Mouse (Mus musculus): Measurements from ENCODE around the gene Asb11. TPM values are rescaled to one million over a fixed set of nuclear protein-coding genes. Genes with fewer than 3 reads are reported as not detected.

Asb11 gene
- total RNA-seq (2021): 1 to 10 TPM; 1.0 to 2.8 TPM
- long read RNA-seq, experiment 1: 0 reads
- long read RNA-seq, experiment 2, partial matches to known transcripts: 0 of 6 reads
- long read RNA-seq, experiment 2, other reads (novel, unspliced or antisense): 1 of 6 reads

DNA sequence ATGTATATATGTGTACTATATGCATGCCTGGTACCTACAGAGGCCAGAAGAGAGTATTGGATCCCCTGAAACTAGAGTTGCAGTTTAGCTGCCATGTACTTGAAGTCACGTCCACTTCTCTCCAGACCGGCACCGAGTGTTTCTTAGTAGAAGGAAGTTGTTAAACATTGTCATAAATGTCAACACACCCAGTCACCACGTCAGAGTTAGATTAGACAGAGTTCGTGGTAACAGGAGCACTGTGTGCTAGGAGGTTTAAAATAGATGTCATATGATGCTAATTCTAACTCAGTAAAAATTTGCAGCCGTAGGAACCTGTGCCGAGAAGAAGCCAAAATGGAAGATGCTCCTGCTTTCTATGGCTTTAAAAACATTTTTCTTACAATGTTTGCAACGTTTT, at the start of gene Asb11:
Asb11 (plus strand) TSS at position 286 of the 400 bp plus-strand sequence.
- DNase-seq (ENCODE audit: low spot score in 2 of 2): no peak
- H3K27ac ChIP-seq: peak within 1 kb of the TSS; percentile 57; the same call in 1 of the 2 replicates
- TF ChIP-seq CTCF (conservative IDR thresholded peaks at IDR 0.05): no peak
- H3K4me3 ChIP-seq: no peak within 1 kb of the TSS

GRCm38 (mm10) chrX:164394091-164394490, 42.7 kb upstream of the Asb11 start:
- no peak overlapping the region for H3K4me3 ChIP-seq
- no peak for TF ChIP-seq CTCF (conservative IDR thresholded peaks at IDR 0.05)
- H3K27ac ChIP-seq: no peak overlapping the region
- no peak for DNase-seq (ENCODE audit: low spot score in 2 of 2)

DNA sequence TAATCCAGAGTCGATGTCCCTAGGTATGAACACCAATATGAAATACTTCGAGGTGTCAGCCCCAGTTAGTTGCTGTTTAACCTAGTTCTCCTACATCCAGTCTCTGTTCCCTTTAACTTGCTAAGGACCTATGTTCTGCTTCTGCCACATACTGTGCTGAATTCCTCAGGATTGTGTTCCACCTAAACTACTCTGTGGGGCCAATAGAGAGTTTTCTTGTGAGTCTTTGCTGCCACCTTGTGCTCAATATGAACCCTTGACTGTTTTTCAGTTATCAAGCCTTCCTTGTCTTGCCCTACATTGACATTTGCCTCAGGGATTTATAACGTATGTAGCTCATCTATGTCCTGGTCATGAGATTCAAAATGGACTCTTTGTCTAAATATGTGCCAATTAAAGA, 38.3 kb upstream of the Asb11 start:
- peak in 1 of 2 experiments; percentile 23 for DNase-seq (ENCODE audit: low spot score in 2 of 2)
- TF ChIP-seq CTCF (conservative IDR thresholded peaks at IDR 0.05): peak; percentile 78
- Histone ChIP-seq H3K27ac (peak overlapping the region; percentile 10; the same call in 1 of the 2 replicates), H3K4me3 (no peak overlapping the region)

GRCm38 (mm10) chrX:164405080-164405649, 31.6 kb upstream of the Asb11 start:
- no peak for DNase-seq (ENCODE audit: low spot score in 2 of 2)
- H3K4me3 ChIP-seq: no peak overlapping the region
- no peak for TF ChIP-seq CTCF (conservative IDR thresholded peaks at IDR 0.05)
- H3K27ac ChIP-seq: no peak overlapping the region

GRCm38 (mm10) chrX:164406133-164407022, 30.4 kb upstream of the Asb11 start:
- no peak for TF ChIP-seq CTCF (conservative IDR thresholded peaks at IDR 0.05)
- DNase-seq (ENCODE audit: low spot score in 2 of 2): no peak

DNA sequence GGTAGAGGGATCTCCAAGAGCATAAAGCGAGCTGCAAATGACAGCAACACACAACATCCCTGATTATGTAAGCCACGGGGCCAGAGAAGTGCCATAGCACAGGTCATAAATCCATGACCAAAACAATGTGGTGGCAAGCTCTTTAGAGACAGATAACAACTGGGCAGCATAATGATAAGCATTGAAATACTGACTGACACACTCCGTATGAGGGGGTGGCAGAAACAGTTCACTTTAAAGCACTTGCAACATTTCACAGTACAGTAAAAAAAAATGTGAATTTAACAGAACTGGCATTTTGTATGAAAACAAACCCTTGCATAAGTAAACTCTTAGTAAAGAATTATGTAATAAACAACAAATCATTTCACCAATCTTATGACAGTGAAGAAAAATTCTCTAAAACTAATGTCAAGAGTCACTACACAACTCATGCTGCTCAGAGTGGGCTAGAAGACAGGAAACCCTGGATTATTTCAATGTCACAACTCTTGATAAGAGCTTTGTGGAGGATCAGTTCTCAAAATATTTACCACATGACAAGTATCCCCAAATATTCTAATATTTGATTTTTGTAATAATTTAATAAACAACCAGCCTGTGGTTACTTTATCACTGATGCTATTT, 28.4 kb upstream of the Asb11 start:
- no peak for TF ChIP-seq CTCF (conservative IDR thresholded peaks at IDR 0.05)
- DNase-seq (ENCODE audit: low spot score in 2 of 2): no peak
- Histone ChIP-seq H3K4me3 (no peak overlapping the region), H3K27ac (no peak overlapping the region)

More at GRCm38 (mm10) chrX:164406133-164407022, 30.4 kb upstream of the Asb11 start:
- Histone ChIP-seq H3K4me3 (no peak overlapping the region), H3K27ac (no peak overlapping the region)

DNA sequence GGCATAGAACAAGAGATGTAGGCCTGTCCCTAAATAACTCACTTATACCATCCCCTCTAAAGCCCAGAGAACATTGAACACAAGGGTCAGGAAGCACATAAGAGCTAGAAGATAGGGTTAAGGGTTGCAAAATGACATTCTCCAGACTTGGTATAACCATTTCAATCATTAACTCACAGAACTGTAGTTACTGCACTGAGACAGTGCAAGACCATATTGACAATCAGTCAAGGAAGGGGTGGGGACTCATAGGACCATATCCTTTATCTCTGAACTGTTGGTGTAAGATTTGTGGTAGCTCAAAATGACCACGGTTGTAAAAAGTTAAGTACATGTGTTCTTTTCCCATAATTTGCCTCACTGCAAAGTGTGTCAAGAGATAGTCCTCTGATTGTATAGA, 26.2 kb upstream of the Asb11 start:
- TF ChIP-seq CTCF (conservative IDR thresholded peaks at IDR 0.05): no peak
- DNase-seq (ENCODE audit: low spot score in 2 of 2): no peak
- Histone ChIP-seq H3K4me3 (no peak overlapping the region), H3K27ac (no peak overlapping the region)

DNA sequence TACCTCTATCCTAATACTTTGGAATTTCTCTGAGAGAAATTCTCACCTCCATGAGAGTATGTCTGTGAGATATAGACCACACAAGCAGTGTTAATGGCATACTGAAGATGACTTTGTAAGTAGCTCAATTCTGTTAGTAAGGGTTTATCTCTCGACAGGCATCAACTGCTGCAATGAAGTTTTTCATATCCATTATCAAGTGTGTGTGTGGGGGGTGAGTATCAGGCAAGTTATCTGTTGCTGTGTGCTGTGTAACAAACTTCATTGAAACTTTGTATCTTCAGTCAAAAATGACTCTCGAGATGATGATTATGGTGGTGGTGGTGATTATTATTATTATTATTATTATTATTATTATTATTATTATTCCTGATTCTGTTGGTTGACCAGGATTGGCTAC, 20.0 kb upstream of the Asb11 start:
- no peak for DNase-seq (ENCODE audit: low spot score in 2 of 2)
- Histone ChIP-seq H3K4me3 (no peak overlapping the region), H3K27ac (no peak overlapping the region)
- TF ChIP-seq CTCF (conservative IDR thresholded peaks at IDR 0.05): no peak

DNA sequence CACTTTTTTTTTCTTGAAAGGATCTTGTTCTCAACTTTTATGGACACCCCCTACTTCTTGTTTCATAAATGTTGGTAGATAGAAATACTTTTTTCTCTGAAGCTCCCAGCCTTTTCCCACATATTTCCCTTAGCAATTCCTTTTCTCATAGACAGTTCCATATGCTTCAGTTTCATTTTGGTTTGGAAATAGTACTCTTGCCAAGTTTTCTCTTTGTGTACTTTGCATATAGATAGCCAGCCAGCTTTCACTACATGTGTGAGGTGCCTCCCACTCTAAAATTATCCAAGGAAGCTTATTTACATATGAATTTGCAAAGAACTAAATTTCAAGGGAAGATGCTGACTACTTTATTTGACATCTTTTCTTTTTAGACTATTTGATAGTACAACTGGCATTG, 18.8 kb upstream of the Asb11 start:
- Histone ChIP-seq H3K27ac (no peak overlapping the region), H3K4me3 (no peak overlapping the region)
- TF ChIP-seq CTCF (conservative IDR thresholded peaks at IDR 0.05): no peak
- peak in 1 of 2 experiments; percentile 20 for DNase-seq (ENCODE audit: low spot score in 2 of 2)

DNA sequence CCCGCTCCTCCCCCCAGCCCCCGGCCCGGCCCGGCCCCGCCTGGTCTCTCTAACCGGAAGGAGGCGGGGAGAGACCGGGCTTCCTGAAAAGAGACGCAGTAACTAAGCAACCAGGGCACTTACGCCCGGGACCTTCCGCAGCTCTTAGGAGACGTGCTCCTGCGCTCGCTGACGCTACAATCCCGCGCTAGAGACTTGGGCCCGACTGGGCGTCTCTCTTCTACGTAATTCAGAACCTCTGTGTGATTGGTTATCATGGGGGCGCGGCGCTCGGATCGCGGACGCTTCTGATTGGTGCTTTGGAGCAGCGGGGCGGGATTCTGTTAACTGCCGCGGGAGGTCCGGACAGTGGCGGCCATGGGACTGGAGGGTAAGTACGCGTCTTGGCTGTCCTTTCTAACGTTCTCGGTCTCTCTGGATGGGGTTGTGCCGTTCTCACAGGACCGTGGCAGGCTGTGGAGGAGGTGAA, 17.3 kb upstream of the Asb11 start, which contains the start of gene Piga:
Piga (plus strand) TSS at position 317 of the 469 bp plus-strand sequence.
- no peak for TF ChIP-seq CTCF (conservative IDR thresholded peaks at IDR 0.05)
- peak within 1 kb of the TSS; percentile 71 for H3K4me3 ChIP-seq
- H3K27ac ChIP-seq: peak within 1 kb of the TSS; percentile 73
- DNase-seq (ENCODE audit: low spot score in 2 of 2): peak; percentile 89 to 94

DNA sequence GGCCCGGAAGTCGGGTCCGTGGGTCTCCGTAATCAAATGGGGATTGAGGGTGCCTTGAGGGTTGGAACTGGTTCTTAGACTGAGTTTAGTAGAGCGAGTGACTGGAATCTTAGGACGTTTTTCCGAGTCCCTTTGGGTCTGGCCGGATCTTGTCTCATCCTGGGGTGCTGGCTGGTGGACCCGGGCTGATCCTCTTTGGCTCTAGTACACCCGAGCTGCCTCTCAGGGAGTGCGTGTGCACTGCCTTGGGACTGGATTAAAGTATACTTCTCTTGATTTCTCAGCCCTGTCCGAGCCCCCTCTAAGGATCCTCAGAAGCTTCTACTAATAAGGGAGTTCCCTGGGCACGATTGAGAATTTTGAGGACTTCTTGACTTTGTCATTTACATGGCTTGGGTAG, 16.8 kb upstream of the Asb11 start:
- no peak for DNase-seq (ENCODE audit: low spot score in 2 of 2)
- no peak for TF ChIP-seq CTCF (conservative IDR thresholded peaks at IDR 0.05)
- peak overlapping the region; percentile 71 for H3K4me3 ChIP-seq
- H3K27ac ChIP-seq: peak overlapping the region; percentile 73

DNA sequence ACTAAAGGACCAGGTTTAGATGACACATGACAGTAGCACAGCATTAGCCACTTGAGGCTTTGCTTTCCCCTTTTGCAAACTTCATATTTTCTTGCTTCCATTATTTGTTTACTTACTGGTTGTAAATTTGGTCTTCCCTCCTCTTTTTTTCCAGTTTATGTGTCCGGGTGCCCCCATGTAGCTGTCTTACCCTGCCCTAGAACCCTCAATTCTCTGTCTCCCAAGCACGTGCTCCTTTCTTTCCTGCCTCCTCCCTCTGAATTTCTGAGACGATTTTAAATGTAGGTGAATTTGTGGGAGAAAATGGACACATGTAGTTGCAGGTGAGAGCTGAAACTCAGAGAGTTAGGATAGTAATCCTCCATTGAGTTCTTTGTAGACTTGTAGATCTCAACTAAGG, 16.3 kb upstream of the Asb11 start:
- no peak for TF ChIP-seq CTCF (conservative IDR thresholded peaks at IDR 0.05)
- DNase-seq (ENCODE audit: low spot score in 2 of 2): no peak
- no peak overlapping the region for H3K27ac ChIP-seq
- peak overlapping the region; percentile 71 for H3K4me3 ChIP-seq

- H3K4me3 ChIP-seq: no peak overlapping the region
- DNase-seq (ENCODE audit: low spot score in 2 of 2): no peak
- TF ChIP-seq CTCF (conservative IDR thresholded peaks at IDR 0.05): no peak
- no peak overlapping the region for H3K27ac ChIP-seq
Measured at GRCm38 (mm10) chrX:164424821-164425220, 12.0 kb upstream of the Asb11 start.
